Mouse (Mus musculus) fibroblast of lung, adult 2 months (primary cell): ENCODE data around the gene Serpinb3d.
"Not testable (repeated sequence)": the region's sequence is repeated elsewhere in the genome, so short reads cannot be mapped to it uniquely, and the experiment has no call there.

Experiments
- DNase-seq: peaks from one replicate; pipeline ENCODE4 v3.0.0-alpha.2; 2011; ENCODE audit warnings: low read depth

Gene Serpinb3d

DNA sequence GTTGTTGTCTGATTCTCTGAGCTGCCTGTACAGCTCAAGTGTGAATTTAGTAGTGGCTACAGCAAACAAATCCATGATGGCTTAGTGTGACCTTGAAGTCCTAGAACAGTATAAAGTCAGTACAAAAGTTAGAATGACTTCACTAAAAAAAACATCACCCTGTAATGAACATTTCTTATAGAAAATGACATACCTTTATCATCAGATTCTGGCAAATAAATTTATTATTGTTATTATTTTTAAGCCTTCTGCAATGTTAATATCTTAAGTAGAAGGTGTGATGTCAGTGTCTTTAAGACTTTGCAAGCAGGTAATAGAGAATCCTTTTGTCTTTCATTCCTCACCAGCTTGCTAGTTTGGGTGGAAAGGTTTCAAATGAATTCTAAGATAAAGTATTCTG lies at the start of gene Serpinb3d:
TSS of gene Serpinb3d (minus strand) at position 101 of the 400 bp plus-strand sequence.
- DNase-seq = no peak

DNA sequence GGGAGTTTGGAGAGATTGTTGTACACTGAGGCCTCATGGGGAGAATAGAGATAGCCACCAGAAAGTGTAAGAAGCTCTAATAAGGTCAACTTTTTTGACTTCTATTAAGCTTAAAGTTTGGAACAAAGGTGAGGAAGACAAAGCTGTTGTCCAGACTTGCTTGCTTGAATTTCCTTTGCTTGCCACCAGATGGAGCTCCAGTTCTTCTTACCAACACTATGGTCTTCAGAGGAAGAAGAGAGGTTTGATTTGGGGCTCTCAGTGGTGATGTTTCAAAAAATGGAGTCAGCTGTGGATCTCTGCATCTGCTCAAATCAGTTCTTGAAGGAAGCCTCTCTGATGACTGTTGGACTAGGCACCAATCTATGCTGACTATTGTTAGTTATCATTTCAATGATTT lies 44.1 kb upstream of the Serpinb3d start:
- DNase-seq = not testable (repeated sequence)

DNA sequence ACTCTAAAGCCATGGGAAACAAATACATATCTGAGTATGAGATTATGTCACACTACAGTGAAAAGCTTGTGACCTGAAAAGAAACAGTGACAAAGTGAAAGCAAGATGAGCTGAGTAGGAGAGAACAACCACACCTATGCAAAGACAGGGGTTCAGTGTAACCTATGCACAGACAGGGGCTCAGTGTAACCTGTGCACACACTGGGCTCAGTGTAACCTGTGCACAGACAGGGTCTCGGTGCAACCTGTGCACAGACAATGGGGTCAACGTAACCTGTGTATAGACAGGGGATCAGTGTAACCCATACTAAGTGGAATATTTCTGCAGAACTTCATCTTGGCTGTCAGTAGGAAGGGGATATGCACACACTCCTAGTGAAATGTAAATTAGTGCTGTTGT lies 15.1 kb upstream of the Serpinb3d start:
- DNase-seq = no peak

DNA sequence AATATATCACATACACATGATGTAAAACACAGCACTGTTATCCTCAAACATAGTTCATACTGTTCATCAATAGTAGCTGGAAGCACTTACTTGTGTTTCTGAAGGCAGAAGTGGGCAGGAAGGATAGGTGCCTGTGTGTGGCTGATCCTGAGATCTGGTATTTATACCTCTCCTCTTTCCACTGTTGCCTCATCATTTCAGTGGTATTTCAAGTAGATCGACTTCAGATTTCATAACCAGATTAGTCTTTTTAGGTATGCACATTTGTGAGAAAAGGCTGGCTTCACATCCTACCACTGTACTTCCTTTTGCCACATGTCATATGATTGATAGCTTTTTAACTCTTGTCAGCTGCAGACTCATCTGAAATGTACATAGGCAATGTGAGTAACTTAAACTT lies 31.1 kb downstream of the Serpinb3d start, which contains the start of gene Serpinb3a:
TSS of gene Serpinb3a (minus strand) at position 101 of the 400 bp plus-strand sequence.
- DNase-seq = no peak

DNA sequence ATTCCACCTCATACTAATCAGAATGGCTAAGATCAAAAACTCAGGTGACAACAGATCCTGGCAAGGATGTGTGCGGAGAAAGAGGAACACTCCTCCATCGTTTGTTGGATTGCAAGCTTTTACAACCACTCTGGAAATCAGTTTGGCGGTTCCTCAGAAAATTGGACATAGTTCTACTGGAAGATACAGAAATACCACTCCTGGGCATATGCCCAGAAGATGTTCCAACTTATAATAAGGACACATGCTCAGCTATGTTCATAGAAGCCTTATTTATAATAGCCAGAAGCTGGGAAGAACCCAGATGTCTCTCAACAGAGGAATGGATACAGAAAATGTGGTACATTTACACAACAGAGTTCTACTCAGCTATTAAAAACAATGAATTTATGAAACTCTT lies 49.1 kb downstream of the Serpinb3d start:
- not testable (repeated sequence) for DNase-seq
